Mouse (Mus musculus): ENCODE data around the gene Tmem38b. TPM values are rescaled to one million over a fixed set of nuclear protein-coding genes. Genes with fewer than 3 reads are reported as not detected.

Tmem38b gene
- polyA plus RNA-seq, 1 experiment from 2014 or later = 15.2 TPM

- no peaks in the 10 kb centered on the region for H3K4me1 ChIP-seq (ENCODE audit: insufficient read depth)
- H3K4me3 ChIP-seq (ENCODE audit: low read depth, low read length) = no peak overlapping the region
- ATAC-seq (no peak), DNase-seq (no peak)
- H3K4me2 ChIP-seq (ENCODE audit: low read depth, low read length) = no peak overlapping the region
- no peaks in the 10 kb centered on the region for H3K9me3 ChIP-seq (ENCODE audit: low read length)
- TF ChIP-seq EP300 (IDR thresholded peaks at IDR 0.05; ENCODE audit: low read depth) = no peak
- H3K9ac ChIP-seq (replicated peaks) = no peak overlapping the region
- H3K27me3 ChIP-seq (ENCODE audit: insufficient read depth, low read length) = no peaks in the 10 kb centered on the region
- peaks cover 5% of the 10 kb centered on the region for H3K36me3 ChIP-seq (replicated peaks; ENCODE audit: insufficient read depth, low read length)
- no peak overlapping the region for H3K27ac ChIP-seq (ENCODE audit: low read depth)
- 89% methylated on average over 3 of the region's 3 CpGs for WGBS (ENCODE audit: insufficient replicate concordance)
Measured at GRCm38 (mm10) chr4:53848308-53848707, 22.5 kb downstream of the Tmem38b start.

- H3K9me3 ChIP-seq (ENCODE audit: low read length) = no peaks in the 10 kb centered on the region
- no peaks in the 10 kb centered on the region for H3K4me1 ChIP-seq (ENCODE audit: insufficient read depth)
- H3K9ac ChIP-seq (replicated peaks) = no peak overlapping the region
- TF ChIP-seq CTCF (IDR thresholded peaks at IDR 0.05; ENCODE audit: low read depth) = no peak
- no peak for TF ChIP-seq EP300 (IDR thresholded peaks at IDR 0.05; ENCODE audit: low read depth)
- H3K27ac ChIP-seq (ENCODE audit: low read depth) = no peak overlapping the region
- H3K27me3 ChIP-seq (ENCODE audit: insufficient read depth, low read length) = no peaks in the 10 kb centered on the region
- H3K4me3 ChIP-seq (ENCODE audit: low read depth, low read length) = no peak overlapping the region
- DNase-seq (no peak), ATAC-seq (no peak)
- no peak overlapping the region for H3K4me2 ChIP-seq (ENCODE audit: low read depth, low read length)
- 83% methylated on average over 8 of the region's 8 CpGs for WGBS (ENCODE audit: insufficient replicate concordance)
- peaks cover 5% of the 10 kb centered on the region for H3K36me3 ChIP-seq (replicated peaks; ENCODE audit: insufficient read depth, low read length)
Measured at GRCm38 (mm10) chr4:53848816-53849215, 23.0 kb downstream of the Tmem38b start.

GRCm38 (mm10) chr4:53849804-53850203 is 24.0 kb downstream of the Tmem38b start:
- Histone ChIP-seq H3K9me3 (ENCODE audit: low read length) (no peaks in the 10 kb centered on the region), H3K4me1 (ENCODE audit: insufficient read depth) (no peaks in the 10 kb centered on the region)
- no CpG with 5 or more reads among the region's 1 CpGs for WGBS (ENCODE audit: insufficient replicate concordance)

GRCm38 (mm10) chr4:53853333-53853732 is 27.5 kb downstream of the Tmem38b start:
- WGBS (ENCODE audit: insufficient replicate concordance) = 82% methylated on average over 1 of the region's 1 CpGs
- no peak overlapping the region for H3K4me3 ChIP-seq (ENCODE audit: low read depth, low read length)
- H3K9me3 ChIP-seq (ENCODE audit: low read length) = no peaks in the 10 kb centered on the region

More at GRCm38 (mm10) chr4:53849804-53850203, 24.0 kb downstream of the Tmem38b start:
- no peak overlapping the region for H3K27ac ChIP-seq (ENCODE audit: low read depth)
- no peak overlapping the region for H3K9ac ChIP-seq (replicated peaks)
- H3K4me2 ChIP-seq (ENCODE audit: low read depth, low read length) = no peak overlapping the region
- no peak for DNase-seq
- H3K36me3 ChIP-seq (replicated peaks; ENCODE audit: insufficient read depth, low read length) = peaks cover 8% of the 10 kb centered on the region
- no peak for ATAC-seq
- TF ChIP-seq EP300 (IDR thresholded peaks at IDR 0.05; ENCODE audit: low read depth) = no peak
- no peak for TF ChIP-seq CTCF (IDR thresholded peaks at IDR 0.05; ENCODE audit: low read depth)
- no peak overlapping the region for H3K4me3 ChIP-seq (ENCODE audit: low read depth, low read length)
- H3K27me3 ChIP-seq (ENCODE audit: insufficient read depth, low read length) = no peaks in the 10 kb centered on the region

GRCm38 (mm10) chr4:53859944-53860343 is 34.1 kb downstream of the Tmem38b start:
- Histone ChIP-seq H3K9ac (replicated peaks) (no peak overlapping the region), H3K27ac (ENCODE audit: low read depth) (no peak overlapping the region), H3K9me3 (ENCODE audit: low read length) (no peaks in the 10 kb centered on the region), H3K36me3 (replicated peaks; ENCODE audit: insufficient read depth, low read length) (peaks cover 9% of the 10 kb centered on the region), H3K4me1 (ENCODE audit: insufficient read depth) (no peaks in the 10 kb centered on the region), H3K4me3 (ENCODE audit: low read depth, low read length) (no peak overlapping the region), H3K27me3 (ENCODE audit: insufficient read depth, low read length) (no peaks in the 10 kb centered on the region), H3K4me2 (ENCODE audit: low read depth, low read length) (0 out of 2 replicates have a peak overlapping the region, but pooled peaks have one; percentile 33)
- ATAC-seq (no peak), DNase-seq (no peak)
- TF ChIP-seq EP300 (IDR thresholded peaks at IDR 0.05; ENCODE audit: low read depth) = no peak
- no peak for TF ChIP-seq CTCF (IDR thresholded peaks at IDR 0.05; ENCODE audit: low read depth)
- 32% methylated on average over 18 of the region's 18 CpGs for WGBS (ENCODE audit: insufficient replicate concordance)

More at GRCm38 (mm10) chr4:53853333-53853732, 27.5 kb downstream of the Tmem38b start:
- Histone ChIP-seq H3K4me1 (ENCODE audit: insufficient read depth) (no peaks in the 10 kb centered on the region), H3K27me3 (ENCODE audit: insufficient read depth, low read length) (no peaks in the 10 kb centered on the region), H3K27ac (ENCODE audit: low read depth) (no peak overlapping the region), H3K36me3 (replicated peaks; ENCODE audit: insufficient read depth, low read length) (peaks cover 8% of the 10 kb centered on the region), H3K4me2 (ENCODE audit: low read depth, low read length) (no peak overlapping the region), H3K9ac (replicated peaks) (no peak overlapping the region)
- DNase-seq = no peak
- ATAC-seq = no peak
- no peak for TF ChIP-seq EP300 (IDR thresholded peaks at IDR 0.05; ENCODE audit: low read depth)
- TF ChIP-seq CTCF (IDR thresholded peaks at IDR 0.05; ENCODE audit: low read depth) = no peak

GRCm38 (mm10) chr4:53862101-53862500 is 36.3 kb downstream of the Tmem38b start:
- Histone ChIP-seq H3K27me3 (ENCODE audit: insufficient read depth, low read length) (no peaks in the 10 kb centered on the region), H3K4me1 (ENCODE audit: insufficient read depth) (no peaks in the 10 kb centered on the region), H3K4me3 (ENCODE audit: low read depth, low read length) (no peak overlapping the region), H3K27ac (ENCODE audit: low read depth) (no peak overlapping the region), H3K9me3 (ENCODE audit: low read length) (no peaks in the 10 kb centered on the region), H3K4me2 (ENCODE audit: low read depth, low read length) (no peak overlapping the region), H3K36me3 (replicated peaks; ENCODE audit: insufficient read depth, low read length) (peaks cover 9% of the 10 kb centered on the region), H3K9ac (replicated peaks) (no peak overlapping the region)
- ATAC-seq (no peak), DNase-seq (no peak)
- no peak for TF ChIP-seq EP300 (IDR thresholded peaks at IDR 0.05; ENCODE audit: low read depth)
- no peak for TF ChIP-seq CTCF (IDR thresholded peaks at IDR 0.05; ENCODE audit: low read depth)
- 74% methylated on average over 6 of the region's 6 CpGs for WGBS (ENCODE audit: insufficient replicate concordance)
